Mouse (Mus musculus) hindbrain, postnatal 0 days (tissue): ENCODE results near the gene Alk. TPM values are rescaled to one million over a fixed set of nuclear protein-coding genes. Genes with fewer than 3 reads are reported as not detected.

ENCODE experiments used
- ATAC-seq: fragments of 200-750 bp; cut with Nextera tagmentation; 2 replicates; pipeline ENCODE4 v1.8.0; 2017; ENCODE audit warnings: mild to moderate bottlenecking, moderate TSS enrichment, moderate library complexity
- DNase-seq: peaks from one replicate; pipeline ENCODE4 v3.0.0-alpha.2; 2015; ENCODE audit warnings: low spot score
- H3K27ac ChIP-seq: fragments of 300-500 bp; sonication (generic); 2 replicates; pipeline ENCODE4 v1.5.1; 2014; ENCODE audit warnings: mild to moderate bottlenecking
- H3K27me3 ChIP-seq: fragments of 300-500 bp; sonication (generic); 2 replicates; pipeline ENCODE4 v1.6.1; 2014; ENCODE audit warnings: low read length, mixed read lengths; ENCODE audit not compliant: insufficient read depth
- H3K36me3 ChIP-seq: fragments of 300-500 bp; sonication (generic); 2 replicates; pipeline ENCODE4 v1.6.1; 2014; ENCODE audit warnings: low read length, mixed read lengths; ENCODE audit not compliant: insufficient read depth
- H3K4me1 ChIP-seq: fragments of 300-500 bp; sonication (generic); 2 replicates; pipeline ENCODE4 v1.6.1; 2014; ENCODE audit warnings: antibody characterized with exemption, low read length, mixed read lengths; ENCODE audit not compliant: insufficient read depth
- H3K4me2 ChIP-seq: fragments of 300-500 bp; sonication (generic); 2 replicates; pipeline ENCODE4 v1.6.1; 2014; ENCODE audit warnings: low read depth, mild to moderate bottlenecking, low read length, moderate library complexity, mixed read lengths
- H3K4me3 ChIP-seq: fragments of 300-500 bp; sonication (generic); 2 replicates; pipeline ENCODE4 v1.5.1; 2014; ENCODE audit warnings: low read length
- H3K9ac ChIP-seq: fragments of 300-500 bp; sonication (generic); replicated peaks from 2 replicates; pipeline ENCODE4 v1.6.1; 2014; ENCODE audit warnings: mild to moderate bottlenecking, low read length, moderate library complexity, mixed read lengths
- H3K9me3 ChIP-seq: fragments of 300-500 bp; sonication (generic); 2 replicates; pipeline ENCODE4 v1.6.1; 2016; ENCODE audit warnings: low read length, mixed read lengths
- CTCF ChIP-seq: IDR thresholded peaks from 2 replicates; pipeline ENCODE4 v1.5.1; 2016; ENCODE audit warnings: antibody characterized with exemption, control low read depth, low read depth
- WGBS: fragments of 180-500 bp; shearing (Covaris S2); extraction: QIAGEN DNeasy Blood & Tissue Kit; methylation state at CpG from one replicate; pipeline ENCODE4 v1.1.7; 2014; 5-methylcytosine and 5-hydroxymethylcytosine counted together
- polyA plus RNA-seq: library from polyadenylated mRNA; unstranded; fragments of >200 nt; fragmentation: Nextera tagmentation; extraction: Ambion mirVana; gene quantifications from 2 replicates; pipeline ENCODE4 v1.2.1, GENCODE M21; 2015
- total RNA-seq: library from RNA; depleted of rRNA; stranded (reverse); fragments of >200 nt; gene quantifications from 2 replicates; pipeline ENCODE4 v1.2.3, GENCODE M21; 2014

Gene Alk
- total and polyA plus RNA-seq, 2 experiments from 2014 or later, result 3.4 to 17.1 TPM

DNA sequence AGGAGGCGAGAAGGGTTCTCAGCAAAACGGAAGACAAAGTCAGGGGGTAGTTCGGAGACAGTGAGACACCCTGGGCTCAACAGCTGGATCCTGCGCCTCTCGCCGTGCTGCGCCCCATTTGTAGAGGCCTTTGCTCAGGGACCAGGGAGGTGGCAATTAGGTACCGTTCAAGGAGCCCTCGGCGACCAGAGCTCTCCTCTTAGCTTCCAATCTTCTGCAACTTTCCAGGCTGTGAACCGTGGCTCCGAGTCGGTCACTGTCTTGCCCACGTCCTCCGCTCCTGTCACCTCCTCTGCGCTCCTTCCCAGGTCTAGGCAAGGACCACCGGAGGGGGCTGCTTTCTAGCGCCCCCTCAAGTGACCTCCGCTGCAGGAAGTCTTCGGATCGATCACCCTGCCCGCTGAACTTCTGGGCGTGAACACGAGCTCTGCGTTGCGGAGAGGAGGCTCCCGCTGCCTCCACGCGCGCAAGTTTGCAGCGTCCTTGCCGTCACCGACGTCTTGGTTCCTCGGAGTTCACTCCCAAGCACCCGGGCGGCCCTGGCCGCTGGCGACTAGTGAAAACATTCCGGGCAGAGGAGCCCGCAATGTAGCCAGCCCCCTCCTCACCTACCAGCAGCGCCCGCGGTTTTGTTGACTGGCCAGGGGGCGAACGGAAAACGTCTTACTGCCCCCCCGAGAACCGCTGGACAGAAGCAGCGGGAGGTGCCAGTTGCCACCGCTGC is 379 bp downstream of the Alk start:
- H3K36me3 ChIP-seq, result no peaks in the 10 kb centered on the region
- 1% methylated on average over 51 of the region's 51 CpGs for WGBS
- H3K27ac ChIP-seq, result no peak overlapping the region
- H3K9me3 ChIP-seq, result no peaks in the 10 kb centered on the region
- DNase-seq (no peak), ATAC-seq (peak; percentile 72)
- peak overlapping the region; percentile 61 for H3K4me3 ChIP-seq
- TF ChIP-seq CTCF, result no peak
- no peaks in the 10 kb centered on the region for H3K27me3 ChIP-seq
- H3K4me1 ChIP-seq, result peaks cover 5% of the 10 kb centered on the region; the same call in 1 of the 2 replicates
- peak overlapping the region; percentile 39 for H3K9ac ChIP-seq
- peak overlapping the region; percentile 79 for H3K4me2 ChIP-seq

- Histone ChIP-seq H3K4me2 (peak overlapping the region; percentile 79), H3K4me1 (peaks cover 5% of the 10 kb centered on the region; the same call in 1 of the 2 replicates), H3K27ac (no peak overlapping the region), H3K9ac (peak overlapping the region; percentile 39), H3K4me3 (peak overlapping the region; percentile 61), H3K36me3 (no peaks in the 10 kb centered on the region), H3K9me3 (no peaks in the 10 kb centered on the region), H3K27me3 (no peaks in the 10 kb centered on the region)
- ATAC-seq, result peak; percentile 43; the same call in 1 of the 2 replicates
- TF ChIP-seq CTCF, result no peak
- peak; percentile 81 for DNase-seq
- under 1% methylated on average over 40 of the region's 40 CpGs for WGBS
Measured at GRCm38 (mm10) chr17:72603118-72603885, 1.1 kb downstream of the Alk start.

- no peak for DNase-seq
- peaks cover 5% of the 10 kb centered on the region; the same call in 1 of the 2 replicates for H3K4me1 ChIP-seq
- H3K4me2 ChIP-seq, result peak overlapping the region; percentile 79; the same call in 1 of the 2 replicates
- H3K4me3 ChIP-seq, result 0 out of 2 replicates have a peak overlapping the region, but pooled peaks have one; percentile 7
- 71% methylated on average over 5 of the region's 5 CpGs for WGBS
- H3K9me3 ChIP-seq, result no peaks in the 10 kb centered on the region
- no peak overlapping the region for H3K9ac ChIP-seq
- H3K36me3 ChIP-seq, result no peaks in the 10 kb centered on the region
- TF ChIP-seq CTCF, result no peak
- no peak overlapping the region for H3K27ac ChIP-seq
- ATAC-seq, result no peak
- no peaks in the 10 kb centered on the region for H3K27me3 ChIP-seq
Measured at GRCm38 (mm10) chr17:72600806-72601205, 3.6 kb downstream of the Alk start.

DNA sequence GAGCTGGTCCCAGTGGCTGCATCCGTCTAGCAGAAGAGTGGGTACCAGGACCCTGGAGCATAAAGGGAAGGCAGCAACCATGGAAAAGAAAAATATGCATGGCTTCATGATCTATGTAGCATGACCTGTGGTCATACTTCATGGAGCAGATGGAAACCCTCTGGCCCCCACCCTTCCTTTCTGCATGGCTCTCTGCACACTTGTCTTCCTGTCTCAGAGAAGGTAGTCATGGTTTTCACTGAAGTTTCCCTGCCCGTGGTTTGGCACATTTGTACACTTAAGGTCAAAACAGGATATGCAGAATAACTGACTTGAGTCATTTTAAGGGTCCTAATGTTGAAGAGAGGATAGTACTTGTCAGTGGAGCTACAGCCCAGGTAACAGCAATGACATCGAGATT is 16.8 kb downstream of the Alk start:
- no peak for DNase-seq
- no peak overlapping the region for H3K4me2 ChIP-seq
- no peaks in the 10 kb centered on the region for H3K9me3 ChIP-seq
- WGBS, result 88% methylated on average over 3 of the region's 3 CpGs
- ATAC-seq, result no peak
- no peak overlapping the region for H3K27ac ChIP-seq
- TF ChIP-seq CTCF, result no peak
- no peaks in the 10 kb centered on the region for H3K4me1 ChIP-seq
- H3K27me3 ChIP-seq, result no peaks in the 10 kb centered on the region
- H3K4me3 ChIP-seq, result no peak overlapping the region
- no peak overlapping the region for H3K9ac ChIP-seq
- H3K36me3 ChIP-seq, result no peaks in the 10 kb centered on the region

DNA sequence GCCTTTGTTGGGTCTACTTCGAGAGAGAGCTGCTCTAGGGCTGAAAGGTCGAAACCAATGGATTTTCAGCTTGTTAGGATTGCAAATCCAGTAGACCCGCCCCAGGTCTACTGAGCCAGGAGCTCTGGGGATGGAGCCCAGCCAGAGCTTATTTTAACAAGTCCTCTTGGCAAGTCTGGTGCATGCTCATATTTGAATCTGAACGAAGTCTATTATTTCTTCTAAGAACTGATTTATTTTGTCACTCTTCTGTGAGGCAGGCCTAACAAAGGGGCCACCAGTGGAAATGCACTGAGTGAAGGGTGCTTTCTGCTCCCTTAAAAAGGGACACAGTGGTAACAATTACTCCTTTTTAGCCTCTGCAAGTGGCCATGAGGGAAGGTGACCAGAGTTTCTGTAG is 24.3 kb downstream of the Alk start:
- TF ChIP-seq CTCF, result no peak
- Histone ChIP-seq H3K4me1 (no peaks in the 10 kb centered on the region), H3K4me2 (no peak overlapping the region), H3K27me3 (no peaks in the 10 kb centered on the region), H3K9ac (no peak overlapping the region), H3K9me3 (no peaks in the 10 kb centered on the region), H3K36me3 (no peaks in the 10 kb centered on the region), H3K27ac (no peak overlapping the region), H3K4me3 (no peak overlapping the region)
- ATAC-seq (no peak), DNase-seq (peak; percentile 36)
- 44% methylated on average over 4 of the region's 4 CpGs for WGBS

GRCm38 (mm10) chr17:72579321-72579720 is 25.1 kb downstream of the Alk start:
- ATAC-seq (no peak), DNase-seq (no peak)
- Histone ChIP-seq H3K4me1 (no peaks in the 10 kb centered on the region), H3K9me3 (no peaks in the 10 kb centered on the region), H3K27me3 (no peaks in the 10 kb centered on the region), H3K4me2 (no peak overlapping the region), H3K27ac (no peak overlapping the region), H3K4me3 (no peak overlapping the region), H3K36me3 (no peaks in the 10 kb centered on the region), H3K9ac (no peak overlapping the region)
- 64% methylated on average over 9 of the region's 9 CpGs for WGBS
- TF ChIP-seq CTCF, result no peak

- DNase-seq (no peak), ATAC-seq (no peak)
- Histone ChIP-seq H3K9ac (no peak overlapping the region), H3K9me3 (no peaks in the 10 kb centered on the region), H3K4me1 (no peaks in the 10 kb centered on the region), H3K36me3 (no peaks in the 10 kb centered on the region), H3K27ac (no peak overlapping the region), H3K4me3 (no peak overlapping the region), H3K27me3 (no peaks in the 10 kb centered on the region), H3K4me2 (no peak overlapping the region)
- no peak for TF ChIP-seq CTCF
- 47% methylated on average over 2 of the region's 2 CpGs for WGBS
Measured at GRCm38 (mm10) chr17:72571379-72571778, 33.0 kb downstream of the Alk start.
